Mouse (Mus musculus) liver, adult 2 months (tissue): ENCODE measurements around the gene Dhx29.

Experiments
- CTCF ChIP-seq: fragments of 200-500 bp; IDR thresholded peaks from 2 replicates; pipeline ENCODE4 v1.5.1; 2011; ENCODE audit warnings: low read depth, low read length, control low read depth
- POLR2A ChIP-seq: fragments of 200-500 bp; IDR thresholded peaks from 2 replicates; pipeline ENCODE4 v1.6.1; 2011; ENCODE audit warnings: low read length, control low read depth; ENCODE audit not compliant: insufficient read depth; ENCODE audit errors: extremely low read depth

GRCm38 (mm10) chr13:112985605-112986450 lies 58.6 kb downstream of the Dhx29 start:
- TF ChIP-seq CTCF (no peak), POLR2A (no peak)
